Mouse (Mus musculus): ENCODE measurements around the gene Prpsap1. TPM values are rescaled to one million over a fixed set of nuclear protein-coding genes. Genes with fewer than 3 reads are reported as not detected.
A peak's percentile ranks its signal among the peaks of the same experiment; 100 is the strongest.

Prpsap1 gene
- polyA plus RNA-seq, 1 experiment from 2014 or later, result 210 TPM

GRCm38 (mm10) chr11:116446308-116446887 is 47.6 kb downstream of the Prpsap1 start:
- no peak overlapping the region for H3K27ac ChIP-seq
- H3K27me3 ChIP-seq (ENCODE audit: insufficient read depth, poor library complexity, severe bottlenecking), result peaks cover 23% of the 10 kb centered on the region
- peaks cover 52% of the 10 kb centered on the region for H3K4me1 ChIP-seq (replicated peaks)
- 14% methylated on average over 19 of the region's 19 CpGs for WGBS
- DNase-seq (ENCODE audit: low spot score), result no peak
- no peaks in the 10 kb centered on the region for H3K36me3 ChIP-seq
- peak overlapping the region; percentile 14; the same call in 1 of the 2 replicates for H3K4me3 ChIP-seq
- peaks cover 10% of the 10 kb centered on the region; the same call in 1 of the 2 replicates for H3K9me3 ChIP-seq

GRCm38 (mm10) chr11:116445596-116446307 is 48.2 kb downstream of the Prpsap1 start:
- 33% methylated on average over 16 of the region's 16 CpGs for WGBS
- Histone ChIP-seq H3K27ac (0 out of 2 replicates have a peak overlapping the region, but pooled peaks have one; percentile 13), H3K9me3 (peaks cover 10% of the 10 kb centered on the region; the same call in 1 of the 2 replicates), H3K27me3 (ENCODE audit: insufficient read depth, poor library complexity, severe bottlenecking) (peaks cover 23% of the 10 kb centered on the region), H3K36me3 (peaks cover 3% of the 10 kb centered on the region; the same call in 1 of the 2 replicates), H3K4me1 (replicated peaks) (peaks cover 52% of the 10 kb centered on the region), H3K4me3 (no peak overlapping the region)
- DNase-seq (ENCODE audit: low spot score), result peak; percentile 92

DNA sequence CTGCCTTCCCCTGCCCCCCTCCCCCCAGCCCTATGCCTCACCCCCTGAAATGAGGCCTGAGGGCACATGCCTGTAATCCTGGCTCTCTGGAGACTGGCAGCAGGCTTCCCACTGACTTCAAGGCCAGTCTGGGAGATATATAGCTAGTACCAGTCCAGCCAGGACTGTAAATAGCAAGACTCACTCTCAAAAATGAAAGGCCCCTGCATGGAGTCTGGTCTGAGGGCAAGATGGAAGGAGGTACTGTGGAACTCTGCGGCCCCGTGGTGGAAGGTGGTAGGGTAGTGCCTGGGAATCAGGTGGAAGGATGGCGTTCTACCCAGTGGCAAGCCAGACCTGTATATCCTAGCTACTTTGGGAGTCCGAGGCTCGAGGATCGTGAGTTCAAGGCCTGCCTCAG is 50.1 kb downstream of the Prpsap1 start:
- 86% methylated on average over 6 of the region's 6 CpGs for WGBS
- Histone ChIP-seq H3K4me3 (no peak overlapping the region), H3K9me3 (no peaks in the 10 kb centered on the region), H3K27me3 (ENCODE audit: insufficient read depth, poor library complexity, severe bottlenecking) (peaks cover 23% of the 10 kb centered on the region), H3K27ac (no peak overlapping the region; the same call in 1 of the 2 replicates), H3K4me1 (replicated peaks) (peaks cover 57% of the 10 kb centered on the region), H3K36me3 (peaks cover 22% of the 10 kb centered on the region)
- DNase-seq (ENCODE audit: low spot score), result no peak

GRCm38 (mm10) chr11:116443311-116443710 is 50.7 kb downstream of the Prpsap1 start:
- peaks cover 54% of the 10 kb centered on the region for H3K4me1 ChIP-seq (replicated peaks)
- no peak overlapping the region for H3K27ac ChIP-seq
- WGBS, result 89% methylated on average over 6 of the region's 6 CpGs

GRCm38 (mm10) chr11:116442867-116443177 is 51.2 kb downstream of the Prpsap1 start:
- no peak overlapping the region for H3K4me3 ChIP-seq
- 83% methylated on average over 6 of the region's 6 CpGs for WGBS
- peaks cover 28% of the 10 kb centered on the region for H3K36me3 ChIP-seq
- peaks cover 49% of the 10 kb centered on the region for H3K4me1 ChIP-seq (replicated peaks)
- DNase-seq (ENCODE audit: low spot score), result no peak
- no peak overlapping the region for H3K27ac ChIP-seq
- no peaks in the 10 kb centered on the region for H3K9me3 ChIP-seq
- peaks cover 18% of the 10 kb centered on the region for H3K27me3 ChIP-seq (ENCODE audit: insufficient read depth, poor library complexity, severe bottlenecking)

More at GRCm38 (mm10) chr11:116443311-116443710, 50.7 kb downstream of the Prpsap1 start:
- H3K9me3 ChIP-seq, result no peaks in the 10 kb centered on the region
- peaks cover 23% of the 10 kb centered on the region for H3K27me3 ChIP-seq (ENCODE audit: insufficient read depth, poor library complexity, severe bottlenecking)
- DNase-seq (ENCODE audit: low spot score), result no peak
- H3K36me3 ChIP-seq, result peaks cover 24% of the 10 kb centered on the region
- H3K4me3 ChIP-seq, result no peak overlapping the region

GRCm38 (mm10) chr11:116442129-116442866 is 51.7 kb downstream of the Prpsap1 start:
- Histone ChIP-seq H3K27me3 (ENCODE audit: insufficient read depth, poor library complexity, severe bottlenecking) (peaks cover 13% of the 10 kb centered on the region), H3K4me1 (replicated peaks) (peaks cover 54% of the 10 kb centered on the region), H3K36me3 (peaks cover 33% of the 10 kb centered on the region), H3K27ac (no peak overlapping the region), H3K9me3 (no peaks in the 10 kb centered on the region), H3K4me3 (no peak overlapping the region)
- 83% methylated on average over 15 of the region's 15 CpGs for WGBS
- no peak for DNase-seq (ENCODE audit: low spot score)

GRCm38 (mm10) chr11:116440408-116441068 is 53.5 kb downstream of the Prpsap1 start:
- DNase-seq (ENCODE audit: low spot score), result no peak
- Histone ChIP-seq H3K4me3 (peak overlapping the region; percentile 9; the same call in 1 of the 2 replicates), H3K27me3 (ENCODE audit: insufficient read depth, poor library complexity, severe bottlenecking) (no peaks in the 10 kb centered on the region), H3K4me1 (replicated peaks) (peaks cover 60% of the 10 kb centered on the region), H3K9me3 (no peaks in the 10 kb centered on the region), H3K36me3 (peaks cover 50% of the 10 kb centered on the region), H3K27ac (no peak overlapping the region; the same call in 1 of the 2 replicates)
- 84% methylated on average over 7 of the region's 7 CpGs for WGBS

DNA sequence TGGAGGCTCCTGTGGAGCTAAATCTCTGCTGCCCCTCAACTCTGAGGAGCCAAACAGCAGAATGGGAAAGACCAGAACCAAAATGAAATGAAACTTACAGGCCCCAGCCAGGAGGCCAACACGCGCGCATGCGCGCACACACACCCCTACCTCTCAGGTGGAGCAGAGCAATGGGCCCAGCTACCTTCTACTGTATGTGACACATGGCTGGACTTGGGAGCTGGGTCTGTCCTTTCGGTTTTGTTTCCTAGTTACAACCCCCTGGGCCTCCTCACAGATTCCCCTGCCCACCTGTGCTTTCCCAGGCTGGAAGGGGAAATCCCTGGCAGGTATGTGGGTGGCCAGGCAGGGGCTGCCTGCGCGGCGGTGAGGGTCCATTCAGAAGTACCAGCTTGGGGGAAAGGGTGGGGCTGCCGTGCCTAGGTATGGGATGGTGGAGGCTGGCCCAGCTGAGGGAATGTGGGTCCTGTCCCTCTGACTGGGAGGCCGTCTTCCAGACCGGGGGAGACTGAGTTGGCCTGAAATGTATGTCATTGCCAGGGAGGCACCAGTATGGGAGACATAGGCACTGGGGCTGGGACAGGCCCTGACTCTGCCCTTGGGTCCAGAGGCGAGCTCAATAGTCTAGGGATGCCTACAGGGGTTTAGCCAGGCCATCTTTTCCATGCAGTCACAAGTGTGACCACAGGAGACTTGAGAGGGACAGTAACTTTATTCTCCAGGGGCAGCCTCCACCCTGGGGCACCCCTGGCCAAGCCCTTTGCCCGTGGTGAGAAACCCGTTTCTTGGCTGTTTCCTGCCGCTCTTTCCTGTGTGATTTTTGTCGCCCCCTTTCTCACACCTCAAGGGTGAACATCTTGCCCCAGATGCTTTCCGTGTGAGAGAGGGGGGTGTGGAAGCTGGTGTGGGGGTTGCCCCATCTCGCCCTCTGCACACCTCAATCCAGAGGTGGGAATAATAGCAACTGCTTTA is 54.4 kb downstream of the Prpsap1 start:
- DNase-seq (ENCODE audit: low spot score), result no peak
- no peak overlapping the region for H3K4me3 ChIP-seq
- 87% methylated on average over 19 of the region's 19 CpGs for WGBS
- peaks cover 58% of the 10 kb centered on the region for H3K4me1 ChIP-seq (replicated peaks)
- H3K27me3 ChIP-seq (ENCODE audit: insufficient read depth, poor library complexity, severe bottlenecking), result no peaks in the 10 kb centered on the region
- no peak overlapping the region for H3K27ac ChIP-seq
- H3K36me3 ChIP-seq, result peaks cover 54% of the 10 kb centered on the region
- H3K9me3 ChIP-seq, result no peaks in the 10 kb centered on the region

- Histone ChIP-seq H3K4me3 (0 out of 2 replicates have a peak overlapping the region, but pooled peaks have one; percentile 99), H3K36me3 (peaks cover 54% of the 10 kb centered on the region)
- 89% methylated on average over 11 of the region's 11 CpGs for WGBS
These were observed 56.5 kb downstream of the Prpsap1 start for GRCm38 (mm10) chr11:116437541-116437940.

DNA sequence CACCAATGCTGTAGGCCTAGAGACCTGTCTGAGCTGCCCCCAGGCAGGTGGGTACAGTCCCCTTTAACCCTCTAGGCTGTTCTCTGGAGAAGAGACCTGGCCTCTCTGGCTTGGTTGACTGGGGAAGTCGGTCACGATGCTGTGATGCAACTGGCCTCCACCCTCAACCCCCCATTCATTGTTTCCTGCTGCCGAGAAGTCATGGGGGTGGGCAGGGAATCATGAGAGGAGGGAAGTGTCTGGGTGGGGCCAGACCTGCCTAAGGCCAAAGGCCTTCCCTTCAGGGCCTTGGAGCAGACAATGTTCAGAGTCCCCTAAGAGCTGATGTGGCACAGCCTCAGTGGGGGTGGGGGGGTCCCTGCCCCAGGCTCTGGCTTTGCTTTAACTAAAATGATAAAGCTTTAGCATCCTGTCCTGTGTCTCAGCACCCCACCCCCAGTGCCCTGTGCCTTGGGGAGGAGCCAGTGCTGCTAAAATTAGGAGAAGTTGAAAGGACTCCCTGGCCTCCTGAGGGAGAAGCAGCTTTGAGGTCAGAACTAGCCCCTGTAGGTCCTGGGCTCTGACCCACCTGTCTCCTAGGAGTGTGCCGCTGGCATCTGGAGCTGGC is 57.2 kb downstream of the Prpsap1 start:
- H3K27me3 ChIP-seq (ENCODE audit: insufficient read depth, poor library complexity, severe bottlenecking), result peaks cover 1% of the 10 kb centered on the region; the same call in 1 of the 2 replicates
- peak overlapping the region; percentile 99 for H3K4me3 ChIP-seq
- peaks cover 48% of the 10 kb centered on the region for H3K4me1 ChIP-seq (replicated peaks)
- 76% methylated on average over 4 of the region's 4 CpGs for WGBS
- H3K9me3 ChIP-seq, result no peaks in the 10 kb centered on the region
- H3K36me3 ChIP-seq, result peaks cover 54% of the 10 kb centered on the region
- no peak for DNase-seq (ENCODE audit: low spot score)
- H3K27ac ChIP-seq, result peak overlapping the region; percentile 73

More at GRCm38 (mm10) chr11:116437541-116437940, 56.5 kb downstream of the Prpsap1 start:
- no peaks in the 10 kb centered on the region; the same call in 1 of the 2 replicates for H3K27me3 ChIP-seq (ENCODE audit: insufficient read depth, poor library complexity, severe bottlenecking)
- peak overlapping the region; percentile 73; the same call in 1 of the 2 replicates for H3K27ac ChIP-seq
- no peak for DNase-seq (ENCODE audit: low spot score)
- peaks cover 49% of the 10 kb centered on the region for H3K4me1 ChIP-seq (replicated peaks)
- H3K9me3 ChIP-seq, result no peaks in the 10 kb centered on the region

- peak overlapping the region; percentile 99 for H3K4me3 ChIP-seq
- no peak for DNase-seq (ENCODE audit: low spot score)
- H3K4me1 ChIP-seq (replicated peaks), result peaks cover 52% of the 10 kb centered on the region
- 73% methylated on average over 5 of the region's 5 CpGs for WGBS
- peaks cover 3% of the 10 kb centered on the region; the same call in 1 of the 2 replicates for H3K27me3 ChIP-seq (ENCODE audit: insufficient read depth, poor library complexity, severe bottlenecking)
- H3K27ac ChIP-seq, result peak overlapping the region; percentile 73
- peaks cover 54% of the 10 kb centered on the region for H3K36me3 ChIP-seq
- no peaks in the 10 kb centered on the region for H3K9me3 ChIP-seq
These were observed 57.8 kb downstream of the Prpsap1 start for GRCm38 (mm10) chr11:116435992-116436724.
